Mouse (Mus musculus): Measurements from ENCODE around the gene Optc. TPM values are rescaled to one million over a fixed set of nuclear protein-coding genes. Genes with fewer than 3 reads are reported as not detected.

The Optc gene
- total RNA-seq, 1 experiment, result 0.36 TPM

DNA sequence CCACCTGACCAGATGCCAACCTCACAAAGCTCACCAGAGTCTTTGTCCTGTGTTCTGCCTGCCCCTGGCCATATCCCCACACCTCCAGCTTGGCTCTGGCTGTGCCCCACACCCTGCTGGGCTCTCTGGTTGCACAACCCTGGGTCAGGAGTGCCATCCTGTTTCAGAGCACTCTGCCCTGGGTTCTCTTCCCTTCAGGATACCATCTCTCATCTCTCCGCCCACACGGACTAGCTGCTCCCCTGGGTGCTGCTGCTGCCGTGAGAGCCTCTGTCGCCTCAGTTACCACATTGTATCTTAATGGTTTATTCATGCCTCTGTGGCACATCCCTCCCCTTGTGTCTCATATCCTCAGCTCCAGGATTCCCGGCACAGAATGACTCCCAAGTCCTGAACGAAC is 21.4 kb downstream of the Optc start:
- H3K4me1 ChIP-seq (ENCODE audit: control insufficient read depth in 2 of 2, insufficient read depth in 2 of 2, low read length in 2 of 2, poor library complexity in 1 of 2), result peaks cover 7 to 27% of the 10 kb centered on the region in 2 experiments
- no peak for DNase-seq (ENCODE audit: low read depth, low spot score)
- no peaks in the 10 kb centered on the region for H3K9me3 ChIP-seq (ENCODE audit: control insufficient read depth, insufficient read depth, low read depth, low read length)
- TF ChIP-seq ZC3H11A (IDR thresholded peaks at IDR 0.05; ENCODE audit: borderline replicate concordance, low read depth, low read length) (no peak), HCFC1 (IDR thresholded peaks at IDR 0.05; ENCODE audit: borderline replicate concordance, insufficient read depth, low read length) (no peak), ZNF384 (IDR thresholded peaks at IDR 0.05; ENCODE audit: low read depth, low read length) (no peak), CHD2 (IDR thresholded peaks at IDR 0.05; ENCODE audit: low read depth, low read length) (no peak), MAFK (IDR thresholded peaks at IDR 0.05; ENCODE audit: insufficient read depth, low read depth, low read length) (no peak)
- H3K9ac ChIP-seq (ENCODE audit: insufficient read depth, low read depth, low read length, poor library complexity, severe bottlenecking), result no peak overlapping the region
- in situ Hi-C loops (cut with MboI; ENCODE audit: low sequenced_read_pairs in 2 of 2, unreplicated experiment in 2 of 2), result no loop called here
- no peaks in the 10 kb centered on the region for H3K36me3 ChIP-seq (ENCODE audit: control insufficient read depth, insufficient read depth, low read length, poor library complexity, severe bottlenecking)
- H3K4me3 ChIP-seq (ENCODE audit: insufficient read depth in 1 of 2, low read depth in 1 of 2, low read length in 2 of 2, poor library complexity in 1 of 2, severe bottlenecking in 1 of 2), result no peak overlapping the region
- no peak overlapping the region for H3K27ac ChIP-seq (ENCODE audit: insufficient read depth, low read depth, low read length, poor library complexity, severe bottlenecking)

DNA sequence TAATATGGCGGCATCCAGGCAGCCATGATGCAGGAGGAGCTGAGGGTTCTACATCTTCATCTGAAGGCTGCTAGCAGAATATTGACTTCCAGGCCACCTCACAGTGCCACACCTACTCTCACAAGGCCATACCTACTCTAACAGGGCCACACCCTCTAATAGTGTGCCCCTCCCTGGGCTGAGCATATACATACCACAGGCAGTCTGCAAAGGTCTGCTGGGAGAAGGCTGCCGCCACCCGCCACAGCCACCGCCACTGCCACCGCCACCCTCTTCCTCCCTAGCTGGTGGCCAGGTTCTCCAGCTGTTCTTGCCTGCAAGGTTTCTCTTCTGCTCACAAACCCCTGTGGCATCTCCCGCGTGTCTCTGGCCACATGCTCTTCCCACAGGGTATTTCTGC is 22.0 kb downstream of the Optc start:
- peaks cover 6 to 24% of the 10 kb centered on the region in 2 experiments; a peak in 3 of 4 replicates for H3K4me1 ChIP-seq (ENCODE audit: control insufficient read depth in 2 of 2, insufficient read depth in 2 of 2, low read length in 2 of 2, poor library complexity in 1 of 2)
- H3K27ac ChIP-seq (ENCODE audit: insufficient read depth, low read depth, low read length, poor library complexity, severe bottlenecking), result no peak overlapping the region
- H3K4me3 ChIP-seq (ENCODE audit: insufficient read depth in 1 of 2, low read depth in 1 of 2, low read length in 2 of 2, poor library complexity in 1 of 2, severe bottlenecking in 1 of 2), result no peak overlapping the region

DNA sequence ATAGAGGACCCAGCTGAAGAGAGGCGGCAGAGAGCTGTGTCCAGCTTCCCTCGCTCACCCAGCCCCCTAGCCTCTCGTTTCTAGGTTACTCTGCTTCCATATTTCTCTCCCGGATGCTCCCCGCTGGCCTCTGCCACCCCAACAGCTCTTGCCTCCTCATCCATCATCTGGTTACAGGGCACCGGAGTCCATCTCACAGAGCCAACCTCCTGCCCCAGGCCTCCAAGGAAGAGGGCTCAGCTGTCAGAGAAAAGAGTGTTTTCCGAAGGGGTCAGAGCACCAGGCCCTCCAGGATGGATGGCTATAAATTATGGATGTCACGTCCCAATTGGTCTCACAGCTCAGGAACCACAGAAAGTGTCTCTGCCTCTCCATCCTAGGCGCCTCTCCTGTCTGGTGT is 23.1 kb downstream of the Optc start:
- H3K27ac ChIP-seq (ENCODE audit: insufficient read depth, low read depth, low read length, poor library complexity, severe bottlenecking), result no peak overlapping the region

More for the DNA sequence above, 22.0 kb downstream of the Optc start:
- TF ChIP-seq CHD2 (IDR thresholded peaks at IDR 0.05; ENCODE audit: low read depth, low read length) (no peak), ZC3H11A (IDR thresholded peaks at IDR 0.05; ENCODE audit: borderline replicate concordance, low read depth, low read length) (no peak), MAFK (IDR thresholded peaks at IDR 0.05; ENCODE audit: insufficient read depth, low read depth, low read length) (no peak), HCFC1 (IDR thresholded peaks at IDR 0.05; ENCODE audit: borderline replicate concordance, insufficient read depth, low read length) (no peak), ZNF384 (IDR thresholded peaks at IDR 0.05; ENCODE audit: low read depth, low read length) (no peak)
- no peaks in the 10 kb centered on the region for H3K9me3 ChIP-seq (ENCODE audit: control insufficient read depth, insufficient read depth, low read depth, low read length)
- no peak overlapping the region for H3K9ac ChIP-seq (ENCODE audit: insufficient read depth, low read depth, low read length, poor library complexity, severe bottlenecking)
- DNase-seq (ENCODE audit: low read depth, low spot score), result no peak
- H3K36me3 ChIP-seq (ENCODE audit: control insufficient read depth, insufficient read depth, low read length, poor library complexity, severe bottlenecking), result no peaks in the 10 kb centered on the region
- in situ Hi-C loops (cut with MboI; ENCODE audit: low sequenced_read_pairs in 2 of 2, unreplicated experiment in 2 of 2), result no loop called here

DNA sequence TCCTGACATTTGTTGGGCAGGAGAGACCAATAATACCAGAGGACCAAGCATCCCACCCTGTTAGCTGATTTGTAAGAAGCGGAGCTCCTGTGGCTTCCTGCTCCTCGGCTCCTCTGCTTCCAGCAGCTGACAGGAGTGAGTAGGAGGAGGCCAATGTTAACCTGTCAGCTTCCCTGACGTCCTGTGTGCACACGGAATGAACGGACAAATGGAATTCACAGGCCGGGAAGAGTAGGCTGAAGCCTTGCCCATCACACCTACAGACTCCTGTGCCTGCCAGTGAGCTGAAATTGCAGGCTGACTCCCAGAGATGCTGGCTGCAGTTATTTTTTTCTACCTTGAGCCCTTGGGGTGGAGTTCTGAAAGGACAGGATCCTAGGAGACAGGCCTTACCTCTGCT is 23.7 kb downstream of the Optc start:
- Histone ChIP-seq H3K36me3 (ENCODE audit: control insufficient read depth, insufficient read depth, low read length, poor library complexity, severe bottlenecking) (no peaks in the 10 kb centered on the region), H3K9ac (ENCODE audit: insufficient read depth, low read depth, low read length, poor library complexity, severe bottlenecking) (no peak overlapping the region), H3K4me3 (ENCODE audit: insufficient read depth in 1 of 2, low read depth in 1 of 2, low read length in 2 of 2, poor library complexity in 1 of 2, severe bottlenecking in 1 of 2) (no peak overlapping the region), H3K9me3 (ENCODE audit: control insufficient read depth, insufficient read depth, low read depth, low read length) (no peaks in the 10 kb centered on the region), H3K4me1 (ENCODE audit: control insufficient read depth in 2 of 2, insufficient read depth in 2 of 2, low read length in 2 of 2, poor library complexity in 1 of 2) (peaks cover 2 to 15% of the 10 kb centered on the region in 2 experiments; a peak in 2 of 4 replicates), H3K27ac (ENCODE audit: insufficient read depth, low read depth, low read length, poor library complexity, severe bottlenecking) (no peak overlapping the region)
- no peak for TF ChIP-seq MAFK (IDR thresholded peaks at IDR 0.05; ENCODE audit: insufficient read depth, low read depth, low read length)
- no peak for TF ChIP-seq HCFC1 (IDR thresholded peaks at IDR 0.05; ENCODE audit: borderline replicate concordance, insufficient read depth, low read length)
- TF ChIP-seq ZC3H11A (IDR thresholded peaks at IDR 0.05; ENCODE audit: borderline replicate concordance, low read depth, low read length), result no peak
- no peak for TF ChIP-seq ZNF384 (IDR thresholded peaks at IDR 0.05; ENCODE audit: low read depth, low read length)
- no peak for TF ChIP-seq CHD2 (IDR thresholded peaks at IDR 0.05; ENCODE audit: low read depth, low read length)
- in situ Hi-C loops (cut with MboI; ENCODE audit: low sequenced_read_pairs in 2 of 2, unreplicated experiment in 2 of 2), result no loop called here
- DNase-seq (ENCODE audit: low read depth, low spot score), result no peak

More for the DNA sequence above, 23.1 kb downstream of the Optc start:
- no peak for DNase-seq (ENCODE audit: low read depth, low spot score)
- no peaks in the 10 kb centered on the region for H3K36me3 ChIP-seq (ENCODE audit: control insufficient read depth, insufficient read depth, low read length, poor library complexity, severe bottlenecking)
- peaks cover 5 to 19% of the 10 kb centered on the region in 2 experiments; a peak in 3 of 4 replicates for H3K4me1 ChIP-seq (ENCODE audit: control insufficient read depth in 2 of 2, insufficient read depth in 2 of 2, low read length in 2 of 2, poor library complexity in 1 of 2)
- H3K9me3 ChIP-seq (ENCODE audit: control insufficient read depth, insufficient read depth, low read depth, low read length), result no peaks in the 10 kb centered on the region
- no peak for TF ChIP-seq ZNF384 (IDR thresholded peaks at IDR 0.05; ENCODE audit: low read depth, low read length)
- TF ChIP-seq HCFC1 (IDR thresholded peaks at IDR 0.05; ENCODE audit: borderline replicate concordance, insufficient read depth, low read length), result no peak
- TF ChIP-seq MAFK (IDR thresholded peaks at IDR 0.05; ENCODE audit: insufficient read depth, low read depth, low read length), result no peak
- TF ChIP-seq ZC3H11A (IDR thresholded peaks at IDR 0.05; ENCODE audit: borderline replicate concordance, low read depth, low read length), result no peak
- TF ChIP-seq CHD2 (IDR thresholded peaks at IDR 0.05; ENCODE audit: low read depth, low read length), result no peak
- H3K9ac ChIP-seq (ENCODE audit: insufficient read depth, low read depth, low read length, poor library complexity, severe bottlenecking), result no peak overlapping the region
- in situ Hi-C loops (cut with MboI; ENCODE audit: low sequenced_read_pairs in 2 of 2, unreplicated experiment in 2 of 2), result no loop called here
- H3K4me3 ChIP-seq (ENCODE audit: insufficient read depth in 1 of 2, low read depth in 1 of 2, low read length in 2 of 2, poor library complexity in 1 of 2, severe bottlenecking in 1 of 2), result no peak overlapping the region
